Mouse (Mus musculus) retina, adult 2 months (tissue): ENCODE measurements around the gene Olfr313.
A peak's percentile ranks its signal among the peaks of the same experiment; 100 is the strongest.

Experiments
- DNase-seq: peaks from one replicate; pipeline ENCODE4 v3.0.0-alpha.2; 2012; ENCODE audit warnings: low read depth, low spot score

Gene Olfr313

GRCm38 (mm10) chr11:58849731-58850130 is 34.9 kb downstream of the Olfr313 start:
- DNase-seq, result no peak

DNA sequence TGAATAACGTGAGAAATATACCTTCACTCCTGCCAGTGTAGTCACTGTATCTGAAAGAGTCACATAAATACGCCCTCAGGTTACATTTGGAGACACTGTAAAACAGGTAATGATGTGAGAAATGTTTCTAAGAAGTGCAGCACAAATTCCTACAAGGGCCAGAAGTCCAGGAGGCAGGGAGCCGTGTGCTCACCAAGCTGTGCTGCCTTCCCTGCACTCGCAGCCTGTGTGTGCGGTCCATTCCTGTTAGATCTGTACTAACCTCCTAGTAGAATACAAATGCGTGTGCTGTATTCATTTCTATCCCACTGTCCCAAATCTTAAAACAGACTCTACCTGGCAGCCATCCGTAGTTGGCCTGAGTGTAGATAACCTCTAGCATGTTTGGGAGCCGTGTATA is 45.9 kb downstream of the Olfr313 start:
- DNase-seq, result no peak

DNA sequence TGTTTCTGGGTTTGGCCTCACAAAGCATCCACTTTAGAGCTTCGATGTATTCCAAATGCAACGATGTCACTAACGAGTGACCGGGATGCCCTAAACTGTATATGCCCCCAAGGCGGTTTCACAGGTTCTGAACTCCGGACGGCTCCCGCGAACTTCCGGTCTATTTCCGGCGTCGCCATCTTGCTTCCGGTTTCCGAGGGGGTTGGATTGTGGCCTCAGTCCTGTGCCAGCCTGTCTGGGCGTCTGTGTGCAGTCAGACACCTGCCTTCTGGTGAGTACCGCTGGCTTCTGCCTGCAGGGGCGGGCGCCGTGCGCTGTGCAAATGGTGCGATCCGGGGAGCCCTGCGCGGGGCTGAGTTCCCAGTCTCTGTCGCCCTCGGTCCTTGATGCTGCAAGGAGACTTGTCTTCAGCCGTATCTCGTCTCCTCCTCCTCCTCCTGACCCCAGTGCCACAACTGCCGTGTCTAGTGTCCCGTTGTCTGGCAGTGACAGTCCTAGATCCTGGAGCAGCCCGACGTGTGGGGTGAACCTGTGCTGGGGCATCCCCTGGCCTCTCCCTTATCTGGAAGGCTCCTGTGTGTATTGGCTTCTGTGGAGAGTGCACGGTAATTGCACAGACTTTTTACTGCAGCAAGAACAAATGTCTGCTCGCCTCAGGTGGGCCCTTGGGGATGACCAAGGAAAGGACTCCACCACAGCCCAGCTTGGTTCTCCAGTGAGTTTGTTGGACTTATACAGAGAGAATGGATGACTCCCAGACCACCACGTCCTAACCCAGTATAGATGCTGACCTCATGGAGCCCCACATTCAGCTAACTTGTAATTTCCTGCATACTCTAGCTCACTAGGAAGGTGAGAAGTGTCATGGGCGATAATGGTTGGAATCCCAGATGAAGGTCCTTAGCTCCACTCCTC is 52.5 kb downstream of the Olfr313 start, which contains the start of gene 2810021J22Rik:
Gene 2810021J22Rik, plus strand, starts transcription at position 178 of the 915 bp plus-strand sequence.
- DNase-seq, result peak; percentile 57

DNA sequence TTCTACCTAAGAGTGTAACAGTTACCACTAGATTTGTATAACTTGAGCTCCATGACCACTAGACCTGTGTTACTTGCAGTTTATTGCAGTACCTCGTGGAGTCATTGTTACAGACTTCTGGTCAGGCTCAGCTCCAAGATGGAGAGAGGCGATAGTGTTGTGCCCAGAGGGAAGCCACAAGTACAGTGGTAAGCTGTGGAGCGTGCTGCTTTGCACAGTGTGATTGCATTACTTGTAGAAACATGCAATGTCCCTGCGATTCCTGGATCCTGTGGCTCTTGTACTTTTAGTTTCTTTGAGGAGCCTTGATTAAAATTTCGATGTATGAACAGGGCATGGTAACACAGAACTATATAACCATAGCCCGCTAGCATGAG is 53.1 kb downstream of the Olfr313 start:
- DNase-seq, result no peak
